Mouse (Mus musculus): ENCODE measurements around the gene Ppara. TPM values are rescaled to one million over a fixed set of nuclear protein-coding genes. Genes with fewer than 3 reads are reported as not detected.

Ppara gene
- polyA plus RNA-seq, 2 experiments = 4.4 to 6.9 TPM

- ATAC-seq (ENCODE audit: insufficient read depth) (no peak), DNase-seq (ENCODE audit: low read depth in 3 of 3, low spot score in 3 of 3) (no peak)
- Histone ChIP-seq H3K9me3 (ENCODE audit: control insufficient read depth, low read length) (no peaks in the 10 kb centered on the region), H3K4me2 (ENCODE audit: low read depth) (no peak overlapping the region), H3K4me1 (replicated peaks; ENCODE audit: control insufficient read depth in 2 of 2, insufficient read depth in 2 of 2, low read length in 1 of 2) (no peaks in the 10 kb centered on the region), H3K27me3 (ENCODE audit: control insufficient read depth, insufficient read depth, low read length) (no peaks in the 10 kb centered on the region), H3K36me3 (replicated peaks; ENCODE audit: control insufficient read depth, insufficient read depth, low read depth) (no peaks in the 10 kb centered on the region), H3K9ac (replicated peaks) (no peak overlapping the region), H3K4me3 (ENCODE audit: insufficient read depth in 1 of 2, low read depth in 2 of 2, low read length in 2 of 2) (no peak overlapping the region), H3K27ac (no peak overlapping the region)
- 58% methylated on average over 16 of the region's 16 CpGs for WGBS (ENCODE audit: insufficient replicate concordance)
- no peak for TF ChIP-seq CTCF (IDR thresholded peaks at IDR 0.05; ENCODE audit: low read depth)
Observed at GRCm38 (mm10) chr15:85788633-85789032, 53.9 kb downstream of the Ppara start.

- H3K4me1 ChIP-seq (replicated peaks; ENCODE audit: control insufficient read depth in 2 of 2, insufficient read depth in 2 of 2, low read length in 1 of 2) = no peaks in the 10 kb centered on the region
- no peaks in the 10 kb centered on the region for H3K27me3 ChIP-seq (ENCODE audit: control insufficient read depth, insufficient read depth, low read length)
- H3K4me3 ChIP-seq (ENCODE audit: insufficient read depth in 1 of 2, low read depth in 2 of 2, low read length in 2 of 2) = no peak overlapping the region
- DNase-seq (ENCODE audit: low read depth in 3 of 3, low spot score in 3 of 3) (no peak), ATAC-seq (ENCODE audit: insufficient read depth) (no peak)
- no peak overlapping the region for H3K27ac ChIP-seq
- H3K4me2 ChIP-seq (ENCODE audit: low read depth) = no peak overlapping the region
- WGBS (ENCODE audit: insufficient replicate concordance) = 60% methylated on average over 4 of the region's 4 CpGs
- TF ChIP-seq EP300 (IDR thresholded peaks at IDR 0.05; ENCODE audit: low read depth) = no peak
- TF ChIP-seq CTCF (IDR thresholded peaks at IDR 0.05; ENCODE audit: low read depth) = no peak
- no peaks in the 10 kb centered on the region for H3K36me3 ChIP-seq (replicated peaks; ENCODE audit: control insufficient read depth, insufficient read depth, low read depth)
- no peaks in the 10 kb centered on the region for H3K9me3 ChIP-seq (ENCODE audit: control insufficient read depth, low read length)
- H3K9ac ChIP-seq (replicated peaks) = no peak overlapping the region
Observed at GRCm38 (mm10) chr15:85791449-85791848, 56.7 kb downstream of the Ppara start.

DNA sequence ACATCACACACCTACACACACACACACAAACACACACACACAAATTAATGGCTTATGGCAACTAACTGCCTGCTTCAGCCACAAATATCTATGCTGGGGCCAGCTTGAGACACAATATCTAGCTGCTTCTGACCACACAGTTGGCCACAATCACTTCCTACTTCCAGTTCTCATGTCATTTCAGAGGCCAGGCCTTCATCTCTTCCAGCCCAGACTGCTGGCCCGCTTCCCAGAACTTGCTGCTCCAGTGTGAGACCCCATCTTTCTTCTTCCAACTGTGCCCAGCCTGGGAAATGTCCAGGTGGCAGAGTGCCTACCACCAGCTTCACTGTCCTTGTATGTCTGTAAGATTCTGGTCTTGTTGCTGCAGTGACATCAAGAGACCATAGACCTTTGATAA lies 58.0 kb downstream of the Ppara start:
- no peaks in the 10 kb centered on the region for H3K9me3 ChIP-seq (ENCODE audit: control insufficient read depth, low read length)
- no peaks in the 10 kb centered on the region for H3K27me3 ChIP-seq (ENCODE audit: control insufficient read depth, insufficient read depth, low read length)
- H3K27ac ChIP-seq = no peak overlapping the region
- H3K36me3 ChIP-seq (replicated peaks; ENCODE audit: control insufficient read depth, insufficient read depth, low read depth) = no peaks in the 10 kb centered on the region
- no peak overlapping the region for H3K9ac ChIP-seq (replicated peaks)
- DNase-seq (ENCODE audit: low read depth in 3 of 3, low spot score in 3 of 3) (no peak), ATAC-seq (ENCODE audit: insufficient read depth) (no peak)
- no peak overlapping the region for H3K4me3 ChIP-seq (ENCODE audit: insufficient read depth in 1 of 2, low read depth in 2 of 2, low read length in 2 of 2)
- no peak overlapping the region for H3K4me2 ChIP-seq (ENCODE audit: low read depth)
- H3K4me1 ChIP-seq (replicated peaks; ENCODE audit: control insufficient read depth in 2 of 2, insufficient read depth in 2 of 2, low read length in 1 of 2) = no peaks in the 10 kb centered on the region
- WGBS (ENCODE audit: insufficient replicate concordance) = 21% methylated on average over 1 of the region's 1 CpGs
- TF ChIP-seq CTCF (IDR thresholded peaks at IDR 0.05; ENCODE audit: low read depth) (no peak), EP300 (IDR thresholded peaks at IDR 0.05; ENCODE audit: low read depth) (no peak)

DNA sequence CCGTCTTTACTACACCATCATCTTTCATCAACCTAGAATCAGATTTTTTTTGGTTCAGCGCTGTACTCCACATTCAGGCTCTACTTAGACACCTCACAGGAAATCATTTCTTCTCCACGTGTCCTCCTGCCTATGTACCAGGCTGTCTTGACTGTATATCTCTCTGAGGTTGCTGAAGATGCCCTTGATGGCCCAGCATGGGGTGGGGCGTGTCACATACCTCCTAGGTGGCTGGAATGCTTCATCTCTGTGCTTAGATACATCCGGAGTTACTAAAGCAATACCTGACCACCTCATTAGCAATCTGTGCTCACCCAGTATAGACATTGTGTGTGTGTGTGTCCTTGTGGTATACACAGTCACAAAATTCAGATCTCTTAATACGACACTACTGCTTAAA lies 60.7 kb downstream of the Ppara start:
- H3K36me3 ChIP-seq (replicated peaks; ENCODE audit: control insufficient read depth, insufficient read depth, low read depth) = no peaks in the 10 kb centered on the region
- no peaks in the 10 kb centered on the region for H3K27me3 ChIP-seq (ENCODE audit: control insufficient read depth, insufficient read depth, low read length)
- H3K9ac ChIP-seq (replicated peaks) = no peak overlapping the region
- no peak overlapping the region for H3K27ac ChIP-seq
- TF ChIP-seq CTCF (IDR thresholded peaks at IDR 0.05; ENCODE audit: low read depth) (no peak), EP300 (IDR thresholded peaks at IDR 0.05; ENCODE audit: low read depth) (no peak)
- H3K9me3 ChIP-seq (ENCODE audit: control insufficient read depth, low read length) = no peaks in the 10 kb centered on the region
- H3K4me3 ChIP-seq (ENCODE audit: insufficient read depth in 1 of 2, low read depth in 2 of 2, low read length in 2 of 2) = no peak overlapping the region
- DNase-seq (ENCODE audit: low read depth in 3 of 3, low spot score in 3 of 3) = no peak
- no peak for ATAC-seq (ENCODE audit: insufficient read depth)
- no peaks in the 10 kb centered on the region for H3K4me1 ChIP-seq (replicated peaks; ENCODE audit: control insufficient read depth in 2 of 2, insufficient read depth in 2 of 2, low read length in 1 of 2)
- WGBS (ENCODE audit: insufficient replicate concordance) = 55% methylated on average over 6 of the region's 6 CpGs
- H3K4me2 ChIP-seq (ENCODE audit: low read depth) = no peak overlapping the region

GRCm38 (mm10) chr15:85798676-85799075 lies 63.9 kb downstream of the Ppara start:
- Histone ChIP-seq H3K4me3 (ENCODE audit: insufficient read depth in 1 of 2, low read depth in 2 of 2, low read length in 2 of 2) (no peak overlapping the region), H3K9me3 (ENCODE audit: control insufficient read depth, low read length) (no peaks in the 10 kb centered on the region), H3K27ac (no peak overlapping the region), H3K4me2 (ENCODE audit: low read depth) (no peak overlapping the region), H3K27me3 (ENCODE audit: control insufficient read depth, insufficient read depth, low read length) (no peaks in the 10 kb centered on the region), H3K4me1 (replicated peaks; ENCODE audit: control insufficient read depth in 2 of 2, insufficient read depth in 2 of 2, low read length in 1 of 2) (no peaks in the 10 kb centered on the region), H3K36me3 (replicated peaks; ENCODE audit: control insufficient read depth, insufficient read depth, low read depth) (no peaks in the 10 kb centered on the region), H3K9ac (replicated peaks) (no peak overlapping the region)
- WGBS (ENCODE audit: insufficient replicate concordance) = 78% methylated on average over 8 of the region's 8 CpGs
- no peak for TF ChIP-seq EP300 (IDR thresholded peaks at IDR 0.05; ENCODE audit: low read depth)
- no peak for TF ChIP-seq CTCF (IDR thresholded peaks at IDR 0.05; ENCODE audit: low read depth)
- DNase-seq (ENCODE audit: low read depth in 3 of 3, low spot score in 3 of 3) (no peak), ATAC-seq (ENCODE audit: insufficient read depth) (no peak)

Data from liver, embryonic 14.5 days (tissue).